Mouse (Mus musculus): ENCODE data around the gene Mtr. TPM values are rescaled to one million over a fixed set of nuclear protein-coding genes. Genes with fewer than 3 reads are reported as not detected.

Gene Mtr
- polyA plus RNA-seq, 1 experiment from 2014 or later: 5.4 TPM

GRCm38 (mm10) chr13:12179481-12179880 lies 78.4 kb downstream of the Mtr start:
- H3K4me2 ChIP-seq: no peak overlapping the region
- 0 out of 2 replicates have a peak, but pooled peaks cover 4% of the 10 kb centered on the region for H3K36me3 ChIP-seq
- WGBS: 74% methylated on average over 8 of the region's 8 CpGs
- no peak for ATAC-seq (ENCODE audit: low read depth)
- H3K9me3 ChIP-seq: no peaks in the 10 kb centered on the region
- no peak overlapping the region for H3K27ac ChIP-seq (replicated peaks)
- no peak overlapping the region for H3K9ac ChIP-seq
- H3K4me3 ChIP-seq: no peak overlapping the region
- H3K4me1 ChIP-seq (replicated peaks): no peaks in the 10 kb centered on the region
- no peaks in the 10 kb centered on the region for H3K27me3 ChIP-seq

GRCm38 (mm10) chr13:12176761-12177160 lies 81.2 kb downstream of the Mtr start:
- WGBS: 31% methylated on average over 3 of the region's 3 CpGs
- H3K36me3 ChIP-seq: no peaks in the 10 kb centered on the region
- no peak for ATAC-seq (ENCODE audit: low read depth)
- no peak overlapping the region for H3K4me3 ChIP-seq
- no peaks in the 10 kb centered on the region for H3K27me3 ChIP-seq
- H3K27ac ChIP-seq (replicated peaks): no peak overlapping the region
- H3K9ac ChIP-seq: no peak overlapping the region
- H3K4me1 ChIP-seq (replicated peaks): no peaks in the 10 kb centered on the region
- no peaks in the 10 kb centered on the region for H3K9me3 ChIP-seq
- H3K4me2 ChIP-seq: 0 out of 2 replicates have a peak overlapping the region, but pooled peaks have one; percentile 5

GRCm38 (mm10) chr13:12175988-12176736 lies 81.8 kb downstream of the Mtr start:
- H3K9ac ChIP-seq: no peak overlapping the region
- H3K36me3 ChIP-seq: no peaks in the 10 kb centered on the region
- no peak; the same call in 1 of the 2 replicates for ATAC-seq (ENCODE audit: low read depth)
- no peak overlapping the region for H3K27ac ChIP-seq (replicated peaks)
- H3K9me3 ChIP-seq: no peaks in the 10 kb centered on the region
- H3K4me1 ChIP-seq (replicated peaks): no peaks in the 10 kb centered on the region
- WGBS: 39% methylated on average over 16 of the region's 16 CpGs
- no peaks in the 10 kb centered on the region for H3K27me3 ChIP-seq
- H3K4me2 ChIP-seq: 0 out of 2 replicates have a peak overlapping the region, but pooled peaks have one; percentile 5
- H3K4me3 ChIP-seq: no peak overlapping the region

GRCm38 (mm10) chr13:12167276-12167675 lies 90.6 kb downstream of the Mtr start:
- Histone ChIP-seq H3K27ac (replicated peaks) (no peak overlapping the region), H3K4me1 (replicated peaks) (peaks cover 13% of the 10 kb centered on the region), H3K9ac (no peak overlapping the region), H3K9me3 (no peaks in the 10 kb centered on the region), H3K36me3 (no peaks in the 10 kb centered on the region), H3K27me3 (no peaks in the 10 kb centered on the region), H3K4me3 (no peak overlapping the region), H3K4me2 (no peak overlapping the region)
- 77% methylated on average over 9 of the region's 9 CpGs for WGBS
- no peak for ATAC-seq (ENCODE audit: low read depth)

- H3K27ac ChIP-seq (replicated peaks): no peak overlapping the region
- no peak for ATAC-seq (ENCODE audit: low read depth)
- H3K4me1 ChIP-seq (replicated peaks): peaks cover 13% of the 10 kb centered on the region
- 19% methylated on average over 6 of the region's 6 CpGs for WGBS
- 0 out of 2 replicates have a peak overlapping the region, but pooled peaks have one; percentile 34 for H3K9ac ChIP-seq
- no peaks in the 10 kb centered on the region for H3K27me3 ChIP-seq
- no peaks in the 10 kb centered on the region for H3K9me3 ChIP-seq
- H3K4me3 ChIP-seq: no peak overlapping the region
- no peaks in the 10 kb centered on the region for H3K36me3 ChIP-seq
- H3K4me2 ChIP-seq: no peak overlapping the region
Observed at GRCm38 (mm10) chr13:12166386-12166785, 91.5 kb downstream of the Mtr start.

GRCm38 (mm10) chr13:12165461-12166058 lies 92.4 kb downstream of the Mtr start:
- Histone ChIP-seq H3K9me3 (no peaks in the 10 kb centered on the region), H3K27me3 (no peaks in the 10 kb centered on the region), H3K4me2 (no peak overlapping the region), H3K4me3 (no peak overlapping the region), H3K9ac (no peak overlapping the region), H3K27ac (replicated peaks) (no peak overlapping the region), H3K4me1 (replicated peaks) (peaks cover 13% of the 10 kb centered on the region), H3K36me3 (no peaks in the 10 kb centered on the region)
- ATAC-seq (ENCODE audit: low read depth): no peak
- WGBS: 66% methylated on average over 8 of the region's 8 CpGs

GRCm38 (mm10) chr13:12162457-12162856 lies 95.5 kb downstream of the Mtr start:
- no peak for ATAC-seq (ENCODE audit: low read depth)
- peaks cover 28% of the 10 kb centered on the region for H3K4me1 ChIP-seq (replicated peaks)
- H3K27ac ChIP-seq (replicated peaks): no peak overlapping the region
- H3K4me2 ChIP-seq: no peak overlapping the region
- H3K9me3 ChIP-seq: no peaks in the 10 kb centered on the region
- no peak overlapping the region for H3K4me3 ChIP-seq
- H3K9ac ChIP-seq: no peak overlapping the region
- H3K36me3 ChIP-seq: no peaks in the 10 kb centered on the region
- 95% methylated on average over 4 of the region's 4 CpGs for WGBS
- no peaks in the 10 kb centered on the region for H3K27me3 ChIP-seq

GRCm38 (mm10) chr13:12160121-12160475 lies 97.8 kb downstream of the Mtr start:
- Histone ChIP-seq H3K4me3 (no peak overlapping the region), H3K9ac (no peak overlapping the region), H3K36me3 (no peaks in the 10 kb centered on the region), H3K27me3 (no peaks in the 10 kb centered on the region), H3K9me3 (no peaks in the 10 kb centered on the region), H3K27ac (replicated peaks) (peak overlapping the region; percentile 38; the same call in 1 of the 2 replicates), H3K4me1 (replicated peaks) (peaks cover 16% of the 10 kb centered on the region), H3K4me2 (no peak overlapping the region)
- 64% methylated on average over 3 of the region's 3 CpGs for WGBS
- peak; percentile 28 for ATAC-seq (ENCODE audit: low read depth)

- 52% methylated on average over 9 of the region's 9 CpGs for WGBS
- Histone ChIP-seq H3K9ac (no peak overlapping the region), H3K4me1 (replicated peaks) (peaks cover 16% of the 10 kb centered on the region), H3K9me3 (no peaks in the 10 kb centered on the region), H3K27me3 (no peaks in the 10 kb centered on the region), H3K27ac (replicated peaks) (peak overlapping the region; percentile 38; the same call in 1 of the 2 replicates), H3K4me2 (no peak overlapping the region), H3K4me3 (no peak overlapping the region), H3K36me3 (no peaks in the 10 kb centered on the region)
- peak; percentile 81 for ATAC-seq (ENCODE audit: low read depth)
Observed at GRCm38 (mm10) chr13:12159288-12160120, 98.4 kb downstream of the Mtr start.

GRCm38 (mm10) chr13:12153922-12154321 lies 104.0 kb downstream of the Mtr start:
- no peak for ATAC-seq (ENCODE audit: low read depth)
- WGBS: 85% methylated on average over 11 of the region's 11 CpGs
- no peaks in the 10 kb centered on the region for H3K36me3 ChIP-seq
- no peak overlapping the region for H3K27ac ChIP-seq (replicated peaks)
- H3K4me3 ChIP-seq: no peak overlapping the region
- no peak overlapping the region for H3K4me2 ChIP-seq
- H3K27me3 ChIP-seq: no peaks in the 10 kb centered on the region
- peaks cover under 1% of the 10 kb centered on the region; the same call in 1 of the 2 replicates for H3K4me1 ChIP-seq (replicated peaks)
- H3K9me3 ChIP-seq: no peaks in the 10 kb centered on the region
- no peak overlapping the region for H3K9ac ChIP-seq

GRCm38 (mm10) chr13:12146918-12147507 lies 110.9 kb downstream of the Mtr start:
- no peaks in the 10 kb centered on the region for H3K36me3 ChIP-seq
- H3K27ac ChIP-seq (replicated peaks): no peak overlapping the region
- no peak overlapping the region for H3K4me2 ChIP-seq
- ATAC-seq (ENCODE audit: low read depth): no peak
- H3K4me1 ChIP-seq (replicated peaks): no peaks in the 10 kb centered on the region
- no peak overlapping the region for H3K9ac ChIP-seq
- no peaks in the 10 kb centered on the region for H3K27me3 ChIP-seq
- H3K4me3 ChIP-seq: no peak overlapping the region
- WGBS: 71% methylated on average over 6 of the region's 6 CpGs
- H3K9me3 ChIP-seq: no peaks in the 10 kb centered on the region

- Histone ChIP-seq H3K27me3 (no peaks in the 10 kb centered on the region), H3K9me3 (no peaks in the 10 kb centered on the region), H3K4me3 (no peak overlapping the region), H3K4me1 (replicated peaks) (no peaks in the 10 kb centered on the region), H3K9ac (no peak overlapping the region), H3K4me2 (no peak overlapping the region), H3K36me3 (no peaks in the 10 kb centered on the region), H3K27ac (replicated peaks) (no peak overlapping the region)
- no peak for ATAC-seq (ENCODE audit: low read depth)
- 74% methylated on average over 2 of the region's 2 CpGs for WGBS
Observed at GRCm38 (mm10) chr13:12146402-12146801, 111.5 kb downstream of the Mtr start.
